Mouse (Mus musculus) liver, embryonic 14.5 days (tissue): ENCODE results near the gene Zfp609.

Experiments
- CTCF ChIP-seq: IDR thresholded peaks from 2 replicates; pipeline ENCODE4 v1.5.1; 2016; ENCODE audit warnings: antibody characterized with exemption, low read depth, control low read depth
- EP300 ChIP-seq: IDR thresholded peaks from 2 replicates; pipeline ENCODE4 v1.6.1; 2016; ENCODE audit warnings: antibody characterized with exemption, low read depth

DNA sequence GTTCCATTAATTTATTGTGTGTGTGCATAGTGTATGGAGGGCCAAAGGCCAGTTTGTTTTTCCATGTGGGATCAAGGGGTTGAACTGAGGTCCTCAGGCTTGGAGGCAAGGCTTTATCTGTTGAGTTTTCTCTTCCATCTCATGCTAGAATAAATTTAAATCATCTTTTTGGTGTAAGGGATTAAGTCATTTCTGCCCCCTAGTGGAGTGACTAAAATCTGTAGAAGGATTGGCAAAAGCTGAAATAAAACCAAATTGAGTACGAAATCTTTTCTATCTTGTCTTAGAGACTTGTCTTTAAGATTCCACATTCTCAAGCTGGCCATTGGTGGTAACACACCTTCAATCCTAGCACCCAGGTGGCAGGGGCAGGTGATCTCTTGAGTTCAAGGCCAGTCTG is 144.4 kb downstream of the Zfp609 start:
- TF ChIP-seq CTCF (peak; percentile 43; the same call in 1 of the 2 replicates), EP300 (no peak)
